Mouse (Mus musculus): Measurements from ENCODE around the gene Rnd3. TPM values are rescaled to one million over a fixed set of nuclear protein-coding genes. Genes with fewer than 3 reads are reported as not detected.

The Rnd3 gene
- polyA plus RNA-seq, 1 experiment from 2014 or later: 177 TPM

DNA sequence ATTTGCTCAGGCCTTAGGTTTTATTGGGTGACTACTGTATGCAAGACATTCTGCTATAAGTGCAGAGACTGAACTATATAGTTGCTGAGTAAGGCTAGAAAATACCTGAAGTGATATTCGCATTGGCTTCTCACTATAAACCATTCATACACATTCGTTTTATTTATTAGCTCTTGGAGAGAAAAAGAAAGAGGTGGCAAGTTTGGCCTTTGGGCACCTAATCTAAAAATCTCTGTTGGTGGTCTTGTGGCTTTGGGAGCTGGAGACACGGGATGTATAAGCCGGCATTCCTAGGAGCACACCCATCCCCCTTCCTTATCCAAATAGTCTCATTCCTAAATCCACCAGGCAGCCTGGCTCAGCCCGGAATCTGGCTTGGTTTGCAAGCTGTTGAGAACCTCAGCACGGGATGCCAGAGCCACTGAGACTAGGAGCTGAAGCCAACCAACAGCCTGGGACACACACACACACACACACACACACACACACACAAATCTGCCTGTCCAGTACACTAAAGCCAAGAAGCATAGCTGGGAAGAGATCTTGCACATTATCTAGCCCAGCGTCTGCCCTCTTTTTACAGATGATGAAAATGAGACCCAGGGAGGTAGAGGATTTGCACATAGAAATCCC, 3.0 kb downstream of the Rnd3 start:
- Histone ChIP-seq H3K4me3 (peak overlapping the region; percentile 82), H3K27me3 (replicated peaks) (no peaks in the 10 kb centered on the region), H3K4me1 (peaks cover 41% of the 10 kb centered on the region), H3K9ac (peak overlapping the region; percentile 93), H3K9me3 (no peaks in the 10 kb centered on the region), H3K27ac (peak overlapping the region; percentile 90), H3K36me3 (replicated peaks) (no peaks in the 10 kb centered on the region), H3K4me2 (peak overlapping the region; percentile 55)
- ATAC-seq (replicated peaks): peak; percentile 18; the same call in 1 of the 2 replicates
- WGBS: 4% methylated on average over 7 of the region's 7 CpGs

DNA sequence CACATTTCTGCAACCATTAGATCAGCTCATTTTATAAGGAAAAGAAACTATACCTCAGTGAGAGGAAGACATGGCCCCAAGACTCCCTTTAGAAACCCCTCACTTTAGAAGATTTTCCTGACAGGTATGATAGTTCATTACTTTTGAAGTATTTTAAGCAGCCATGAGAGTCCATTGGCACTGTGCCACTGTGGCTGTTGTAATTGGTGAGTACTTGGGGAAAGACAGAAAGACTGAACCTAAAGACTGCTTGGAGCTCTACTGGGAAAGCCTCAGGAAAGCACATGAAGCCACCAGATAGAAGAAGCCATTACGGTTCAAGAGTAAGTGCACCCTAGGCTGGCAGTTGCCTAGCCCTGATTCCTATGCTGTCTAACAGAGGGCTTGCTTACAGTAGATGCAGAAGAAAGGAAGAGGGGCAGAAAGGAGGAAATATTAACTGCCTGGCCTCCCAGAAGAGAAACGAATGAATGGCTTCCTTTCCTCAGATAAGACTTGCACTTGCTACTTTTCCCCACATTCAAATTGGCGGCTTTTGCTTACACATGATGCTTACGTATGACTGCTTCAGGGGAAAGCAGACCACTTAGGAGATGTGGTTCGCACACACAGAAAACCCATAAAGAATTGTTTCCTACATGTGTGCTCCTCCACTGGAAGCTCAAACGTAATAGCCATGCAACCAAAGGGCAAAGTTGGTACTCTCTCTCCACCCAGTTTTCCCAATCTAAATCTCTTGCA, 4.4 kb downstream of the Rnd3 start:
- H3K4me1 ChIP-seq: peaks cover 54% of the 10 kb centered on the region
- 17% methylated on average over 6 of the region's 6 CpGs for WGBS
- peak overlapping the region; percentile 55 for H3K4me2 ChIP-seq
- H3K4me3 ChIP-seq: peak overlapping the region; percentile 82
- peak overlapping the region; percentile 20 for H3K9ac ChIP-seq
- no peaks in the 10 kb centered on the region for H3K9me3 ChIP-seq
- no peaks in the 10 kb centered on the region for H3K27me3 ChIP-seq (replicated peaks)
- no peak for ATAC-seq (replicated peaks)
- H3K27ac ChIP-seq: peak overlapping the region; percentile 64
- H3K36me3 ChIP-seq (replicated peaks): no peaks in the 10 kb centered on the region

DNA sequence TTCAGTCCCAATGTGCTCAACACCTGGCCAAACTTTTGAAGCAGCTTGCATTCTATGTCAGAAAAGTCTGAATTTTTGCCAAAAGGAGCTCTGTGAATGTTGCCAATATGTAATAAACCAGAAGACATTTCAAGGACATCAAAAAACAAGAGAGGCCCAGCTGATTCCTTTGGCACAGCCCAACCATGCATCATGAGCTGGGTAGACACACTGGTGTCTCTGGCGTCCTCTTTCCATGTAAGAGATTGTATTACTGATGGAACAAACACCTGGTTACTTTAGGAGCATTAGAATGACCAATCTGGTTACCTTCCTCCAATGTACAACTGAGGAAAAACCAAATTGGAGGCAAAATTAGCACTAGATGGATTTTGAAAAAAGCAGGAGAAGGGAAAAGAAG, 6.5 kb downstream of the Rnd3 start:
- no peaks in the 10 kb centered on the region for H3K9me3 ChIP-seq
- H3K4me2 ChIP-seq: peak overlapping the region; percentile 55
- peak overlapping the region; percentile 45 for H3K27ac ChIP-seq
- no peak overlapping the region for H3K9ac ChIP-seq
- 51% methylated on average over 1 of the region's 1 CpGs for WGBS
- no peaks in the 10 kb centered on the region for H3K27me3 ChIP-seq (replicated peaks)
- no peak for ATAC-seq (replicated peaks)
- H3K36me3 ChIP-seq (replicated peaks): no peaks in the 10 kb centered on the region
- peaks cover 69% of the 10 kb centered on the region for H3K4me1 ChIP-seq
- peak overlapping the region; percentile 12; the same call in 1 of the 2 replicates for H3K4me3 ChIP-seq

DNA sequence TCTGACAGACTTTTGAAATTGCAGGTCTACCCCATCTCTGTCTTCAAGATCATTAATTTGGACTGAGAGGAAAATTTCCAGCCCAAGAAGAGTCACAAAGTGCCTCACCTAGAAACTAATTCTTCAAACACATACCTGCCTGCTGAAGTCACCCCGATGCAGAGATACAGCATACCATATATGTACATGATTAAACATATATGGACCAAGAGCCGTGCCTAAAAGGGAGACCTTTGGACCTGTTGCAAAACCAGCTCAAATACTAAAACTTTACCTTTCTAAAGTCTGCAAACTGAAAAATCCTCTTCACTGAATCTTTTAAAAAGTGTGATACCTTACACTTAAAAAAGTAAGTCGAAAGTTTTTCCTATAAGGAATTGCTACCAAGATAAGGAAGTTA, 7.6 kb downstream of the Rnd3 start:
- Histone ChIP-seq H3K9ac (0 out of 2 replicates have a peak overlapping the region, but pooled peaks have one; percentile 27), H3K27ac (peak overlapping the region; percentile 71; the same call in 1 of the 2 replicates), H3K36me3 (replicated peaks) (no peaks in the 10 kb centered on the region), H3K27me3 (replicated peaks) (no peaks in the 10 kb centered on the region), H3K4me2 (peak overlapping the region; percentile 55), H3K9me3 (no peaks in the 10 kb centered on the region), H3K4me1 (peaks cover 73% of the 10 kb centered on the region), H3K4me3 (peak overlapping the region; percentile 25)
- no peak for ATAC-seq (replicated peaks)
- WGBS: 35% methylated on average over 3 of the region's 3 CpGs

DNA sequence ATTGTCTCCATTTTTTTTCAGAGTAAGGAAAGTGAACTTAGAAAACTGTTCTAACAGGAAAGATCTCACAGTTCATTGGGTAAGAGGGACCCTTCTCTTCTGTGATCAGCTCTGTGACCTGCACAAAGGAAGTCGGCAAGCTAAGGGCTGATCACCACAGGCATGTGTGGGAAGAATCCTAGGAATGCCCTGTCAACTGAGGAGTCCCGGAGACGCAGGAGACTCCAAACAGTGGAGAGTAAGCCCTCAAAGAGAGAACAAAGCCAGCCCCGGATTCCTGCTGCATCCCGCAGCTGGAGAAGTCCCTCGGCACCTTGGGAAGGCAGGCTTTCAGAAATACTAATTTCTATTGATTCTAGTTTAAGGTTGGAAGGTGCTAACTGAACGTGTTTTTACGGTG, 8.4 kb downstream of the Rnd3 start:
- H3K9me3 ChIP-seq: no peaks in the 10 kb centered on the region
- H3K4me3 ChIP-seq: peak overlapping the region; percentile 25
- 1% methylated on average over 8 of the region's 8 CpGs for WGBS
- H3K4me1 ChIP-seq: peaks cover 77% of the 10 kb centered on the region
- peak overlapping the region; percentile 27 for H3K9ac ChIP-seq
- peak overlapping the region; percentile 71 for H3K27ac ChIP-seq
- H3K27me3 ChIP-seq (replicated peaks): no peaks in the 10 kb centered on the region
- H3K4me2 ChIP-seq: peak overlapping the region; percentile 55
- ATAC-seq (replicated peaks): peak; percentile 67; the same call in 1 of the 2 replicates
- no peaks in the 10 kb centered on the region for H3K36me3 ChIP-seq (replicated peaks)

DNA sequence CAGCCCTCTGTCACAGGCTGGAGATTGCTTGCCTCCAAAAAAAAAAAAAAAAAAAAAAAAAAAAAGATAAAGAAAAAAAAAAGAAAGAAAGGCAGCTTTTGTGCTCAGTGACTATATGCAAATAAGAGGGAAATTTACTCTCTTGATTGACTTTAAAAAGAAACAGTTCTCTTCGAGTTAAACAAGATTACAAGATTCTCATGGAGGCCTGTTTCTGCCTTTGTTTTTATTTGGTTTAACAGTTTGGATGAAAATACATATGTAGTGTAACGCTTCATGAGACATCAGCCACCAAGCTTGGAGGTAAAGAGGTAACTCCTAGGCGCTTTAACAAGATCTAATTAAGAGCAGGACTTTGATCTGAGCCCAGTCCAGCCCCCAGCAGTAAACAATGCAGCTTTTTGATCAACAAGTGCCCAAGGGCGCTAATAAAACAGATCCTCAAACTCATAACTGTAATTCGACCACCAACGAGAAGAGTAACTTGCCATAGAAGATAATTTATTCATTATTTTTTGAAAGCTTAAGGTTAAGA, 8.9 kb downstream of the Rnd3 start:
- Histone ChIP-seq H3K4me3 (peak overlapping the region; percentile 25; the same call in 1 of the 2 replicates), H3K4me1 (peaks cover 75% of the 10 kb centered on the region)
- WGBS: 6% methylated on average over 6 of the region's 6 CpGs

DNA sequence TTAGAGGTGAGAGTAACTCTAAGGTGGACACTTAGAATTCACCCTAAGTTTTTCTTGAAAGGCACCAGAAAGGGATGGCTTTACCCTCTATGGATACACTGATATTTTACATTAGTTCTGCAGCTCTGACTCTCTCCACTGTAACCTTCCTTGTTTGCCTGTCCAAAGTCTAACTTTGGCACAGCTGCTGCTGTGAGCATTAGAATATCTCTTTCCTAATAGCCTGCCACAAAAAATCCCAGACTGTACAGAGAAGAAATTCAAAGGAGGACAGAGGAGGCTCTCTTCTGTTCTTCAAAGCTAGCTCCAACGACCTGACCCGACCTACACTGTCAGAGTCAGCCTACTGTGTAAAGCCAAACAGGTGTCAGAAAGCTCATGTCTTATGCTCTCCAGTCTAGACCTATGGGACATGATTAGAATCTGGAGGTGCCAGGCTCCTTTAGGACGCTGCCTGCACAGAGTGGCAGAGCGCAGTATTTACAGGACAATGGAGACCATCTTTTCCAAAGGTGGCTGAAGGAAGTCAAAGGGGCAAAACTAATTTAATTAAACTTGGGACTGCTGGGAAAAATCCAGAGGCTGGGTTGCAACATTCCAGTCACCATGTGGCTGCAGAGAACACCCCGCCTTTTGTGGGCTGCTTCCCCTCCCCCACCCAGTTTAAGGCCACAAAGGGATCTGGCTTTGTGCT, 9.5 kb downstream of the Rnd3 start:
- ATAC-seq (replicated peaks): peak; percentile 79
- peak overlapping the region; percentile 9; the same call in 1 of the 2 replicates for H3K4me3 ChIP-seq
- H3K36me3 ChIP-seq (replicated peaks): peaks cover 8% of the 10 kb centered on the region
- H3K4me1 ChIP-seq: peaks cover 68% of the 10 kb centered on the region
- H3K27ac ChIP-seq: peak overlapping the region; percentile 61
- 4% methylated on average over 5 of the region's 5 CpGs for WGBS
- no peaks in the 10 kb centered on the region for H3K9me3 ChIP-seq
- no peak overlapping the region for H3K9ac ChIP-seq
- peak overlapping the region; percentile 55 for H3K4me2 ChIP-seq
- no peaks in the 10 kb centered on the region for H3K27me3 ChIP-seq (replicated peaks)

More for the DNA sequence above, 8.9 kb downstream of the Rnd3 start:
- Histone ChIP-seq H3K36me3 (replicated peaks) (peaks cover 2% of the 10 kb centered on the region; the same call in 1 of the 2 replicates), H3K9me3 (no peaks in the 10 kb centered on the region), H3K4me2 (peak overlapping the region; percentile 55), H3K27ac (peak overlapping the region; percentile 61), H3K27me3 (replicated peaks) (no peaks in the 10 kb centered on the region), H3K9ac (0 out of 2 replicates have a peak overlapping the region, but pooled peaks have one; percentile 27)
- ATAC-seq (replicated peaks): peak; percentile 29; the same call in 1 of the 2 replicates

DNA sequence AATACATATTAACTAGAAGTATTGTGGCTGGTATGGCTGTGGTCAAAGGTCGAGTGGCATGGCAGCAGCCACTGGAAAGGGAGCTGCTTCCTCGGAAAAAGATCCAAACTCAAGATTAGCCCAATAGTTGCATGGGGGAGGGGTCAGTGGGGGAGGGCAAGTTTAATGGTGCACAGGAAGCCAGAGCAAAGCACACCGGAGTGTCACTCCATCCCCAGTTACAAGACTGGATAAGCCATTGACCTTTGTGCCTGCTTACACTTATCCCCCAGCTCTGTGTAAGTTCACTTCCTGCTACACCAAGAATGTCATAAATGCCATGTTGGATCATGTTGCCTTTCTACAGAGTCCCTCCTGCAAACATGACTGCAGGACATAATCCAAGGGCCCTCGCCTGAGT, 11.2 kb downstream of the Rnd3 start:
- no peak overlapping the region for H3K27ac ChIP-seq
- H3K9me3 ChIP-seq: no peaks in the 10 kb centered on the region
- no peak overlapping the region for H3K9ac ChIP-seq
- H3K4me2 ChIP-seq: peak overlapping the region; percentile 20; the same call in 1 of the 2 replicates
- H3K27me3 ChIP-seq (replicated peaks): no peaks in the 10 kb centered on the region
- peaks cover 13% of the 10 kb centered on the region for H3K36me3 ChIP-seq (replicated peaks)
- no peak overlapping the region for H3K4me3 ChIP-seq
- 52% methylated on average over 4 of the region's 4 CpGs for WGBS
- peaks cover 53% of the 10 kb centered on the region for H3K4me1 ChIP-seq
- no peak for ATAC-seq (replicated peaks)

DNA sequence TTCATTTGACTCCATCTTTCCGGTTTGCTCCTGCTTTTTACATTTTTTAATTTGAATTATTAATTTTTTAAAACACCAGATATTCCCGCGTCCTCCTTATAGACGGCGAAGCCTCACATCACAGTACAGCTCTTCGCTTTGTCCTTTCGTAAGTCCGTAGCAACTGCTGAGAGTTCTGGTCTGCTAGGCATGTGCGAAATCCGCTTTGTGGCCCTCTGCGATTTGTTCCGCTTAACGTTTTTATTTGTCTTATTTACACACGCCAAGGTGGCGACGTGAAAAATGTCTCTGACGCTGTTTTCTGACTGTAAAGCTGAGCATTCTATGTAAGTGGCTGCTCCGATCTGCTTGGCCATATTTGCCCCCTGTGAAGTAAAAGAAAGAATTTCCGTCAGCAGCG, 16.7 kb downstream of the Rnd3 start:
- Histone ChIP-seq H3K4me2 (no peak overlapping the region), H3K4me1 (peaks cover 6% of the 10 kb centered on the region; the same call in 1 of the 2 replicates), H3K4me3 (no peak overlapping the region), H3K9me3 (no peaks in the 10 kb centered on the region), H3K9ac (no peak overlapping the region), H3K27ac (no peak overlapping the region), H3K27me3 (replicated peaks) (no peaks in the 10 kb centered on the region), H3K36me3 (replicated peaks) (peaks cover 18% of the 10 kb centered on the region)
- 53% methylated on average over 20 of the region's 20 CpGs for WGBS
- no peak for ATAC-seq (replicated peaks)

DNA sequence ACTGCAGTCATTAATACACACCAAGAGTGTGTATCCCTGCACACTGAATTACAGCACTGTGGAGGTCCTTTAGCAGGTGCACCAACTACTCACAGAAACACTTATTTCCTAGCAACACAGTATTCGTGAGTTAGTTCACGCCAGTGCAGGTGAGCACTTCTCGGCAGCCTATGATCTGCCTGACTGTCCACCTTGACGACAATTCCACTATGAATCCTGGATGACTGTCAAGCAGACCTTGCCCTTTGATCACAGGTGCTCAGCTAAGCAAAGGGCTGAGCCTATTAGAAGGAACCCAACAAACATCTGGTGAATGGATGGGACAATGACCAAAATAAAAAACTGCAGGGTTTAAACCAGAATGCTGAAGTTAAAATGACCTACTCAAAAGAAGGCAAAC, 20.8 kb downstream of the Rnd3 start:
- Histone ChIP-seq H3K4me3 (no peak overlapping the region), H3K4me2 (no peak overlapping the region), H3K9ac (no peak overlapping the region), H3K27me3 (replicated peaks) (no peaks in the 10 kb centered on the region), H3K9me3 (no peaks in the 10 kb centered on the region), H3K36me3 (replicated peaks) (peaks cover 5% of the 10 kb centered on the region; the same call in 1 of the 2 replicates), H3K27ac (no peak overlapping the region), H3K4me1 (no peaks in the 10 kb centered on the region)
- WGBS: 77% methylated on average over 4 of the region's 4 CpGs
- 0 out of 2 replicates have a peak, but pooled peaks have one; percentile 39 for ATAC-seq (replicated peaks)

DNA sequence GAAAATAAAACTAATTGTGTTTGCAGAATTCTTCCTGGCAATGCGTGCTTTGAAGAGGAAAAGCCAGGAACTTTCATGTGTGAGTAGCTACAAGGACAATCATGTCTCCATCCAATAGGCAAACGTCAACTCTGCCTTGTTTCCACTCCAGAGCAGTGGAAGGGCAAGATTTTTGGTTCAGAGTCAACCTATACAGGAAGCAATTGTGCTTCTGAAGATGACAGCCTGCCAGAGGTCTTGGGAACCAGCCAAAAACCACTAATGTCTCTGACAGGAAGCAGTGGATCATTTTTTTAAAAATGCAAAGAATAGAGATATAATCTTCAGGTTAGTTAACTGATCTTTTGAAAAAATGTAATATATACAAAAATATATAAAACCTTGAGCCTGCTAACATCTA, 38.6 kb downstream of the Rnd3 start:
- WGBS: 73% methylated on average over 2 of the region's 2 CpGs
- H3K27me3 ChIP-seq (replicated peaks): no peaks in the 10 kb centered on the region
- no peak overlapping the region for H3K4me3 ChIP-seq
- no peak overlapping the region for H3K27ac ChIP-seq
- no peak overlapping the region for H3K9ac ChIP-seq
- no peaks in the 10 kb centered on the region for H3K9me3 ChIP-seq
- no peak for ATAC-seq (replicated peaks)
- H3K4me1 ChIP-seq: no peaks in the 10 kb centered on the region
- H3K36me3 ChIP-seq (replicated peaks): no peaks in the 10 kb centered on the region
- no peak overlapping the region for H3K4me2 ChIP-seq

DNA sequence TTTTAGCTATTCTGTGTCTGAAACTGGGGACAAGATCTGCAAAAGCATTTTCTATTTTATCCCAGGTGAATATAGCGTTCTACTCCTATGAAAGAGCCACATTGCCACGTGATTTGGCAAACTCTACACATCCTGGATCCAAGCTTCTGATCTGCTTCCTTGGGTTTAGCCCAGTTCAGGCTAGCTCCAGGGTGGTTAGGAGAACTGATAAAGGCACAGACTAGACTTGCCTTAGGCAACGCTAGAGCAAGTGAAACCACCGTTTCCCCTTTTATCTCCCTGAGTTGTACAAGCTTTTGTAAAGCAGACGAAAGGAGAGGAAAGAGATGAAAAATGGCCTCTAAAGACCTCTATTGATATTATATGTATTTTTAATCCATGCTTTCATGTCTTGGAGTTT, 40.3 kb downstream of the Rnd3 start:
- H3K27ac ChIP-seq: no peak overlapping the region
- no peaks in the 10 kb centered on the region for H3K27me3 ChIP-seq (replicated peaks)
- ATAC-seq (replicated peaks): no peak
- H3K36me3 ChIP-seq (replicated peaks): no peaks in the 10 kb centered on the region
- H3K4me1 ChIP-seq: no peaks in the 10 kb centered on the region
- no peak overlapping the region for H3K9ac ChIP-seq
- 57% methylated on average over 5 of the region's 5 CpGs for WGBS
- H3K4me3 ChIP-seq: no peak overlapping the region
- H3K4me2 ChIP-seq: no peak overlapping the region
- H3K9me3 ChIP-seq: no peaks in the 10 kb centered on the region
